Mouse (Mus musculus): Measurements from ENCODE around the gene Arl4a. TPM values are rescaled to one million over a fixed set of nuclear protein-coding genes. Genes with fewer than 3 reads are reported as not detected.

Gene Arl4a
- polyA plus RNA-seq, 1 experiment from 2014 or later: 74.3 TPM

DNA sequence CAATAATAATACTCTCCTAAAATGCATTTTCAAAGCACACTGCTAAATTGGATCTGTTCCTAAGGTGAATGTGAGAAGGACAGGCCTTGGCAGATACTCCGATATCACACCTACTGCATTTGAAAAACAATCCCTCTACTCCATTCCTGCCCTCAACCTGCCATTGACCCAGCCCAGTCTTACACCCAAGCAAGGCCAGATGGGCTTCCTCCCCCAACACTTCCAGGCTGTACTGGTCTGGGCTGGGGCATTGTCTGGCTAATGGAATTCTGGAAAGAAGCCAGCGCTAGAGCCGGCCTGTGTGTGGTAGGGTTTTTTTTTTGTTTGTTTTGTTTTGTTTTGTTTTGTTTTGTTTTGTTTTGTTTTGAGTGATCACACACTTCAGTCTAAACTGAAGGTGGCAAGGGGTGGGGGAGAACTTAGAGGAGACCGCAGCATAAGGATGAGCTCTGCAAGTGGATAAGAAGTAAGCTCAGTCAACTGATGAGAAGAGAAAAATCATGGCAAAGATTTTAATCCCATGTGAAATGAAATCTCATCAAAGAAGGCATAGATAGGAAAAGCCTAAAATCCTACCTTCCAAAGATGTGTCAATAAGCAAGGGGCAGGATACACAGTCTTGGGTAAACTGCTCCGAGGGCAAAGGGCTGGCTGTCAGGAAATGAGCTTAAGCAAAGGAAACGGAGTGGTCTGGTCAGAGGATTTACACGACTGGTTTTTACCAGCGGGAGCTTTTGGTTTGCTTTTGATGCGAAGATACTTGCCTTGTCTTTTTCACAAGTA lies 39.6 kb downstream of the Arl4a start:
- Histone ChIP-seq H3K36me3 (no peaks in the 10 kb centered on the region), H3K27ac (replicated peaks) (peak overlapping the region; percentile 76), H3K4me1 (peaks cover 28% of the 10 kb centered on the region), H3K9me3 (replicated peaks) (no peaks in the 10 kb centered on the region), H3K27me3 (ENCODE audit: low read depth, poor library complexity, severe bottlenecking) (no peaks in the 10 kb centered on the region), H3K4me3 (peak overlapping the region; percentile 23; the same call in 1 of the 2 replicates)
- WGBS: 6% methylated on average over 9 of the region's 9 CpGs
- DNase-seq (ENCODE audit: low spot score): peak; percentile 54

GRCm38 (mm10) chr12:39997651-39998050 lies 40.2 kb downstream of the Arl4a start:
- H3K9me3 ChIP-seq (replicated peaks): no peaks in the 10 kb centered on the region
- no peaks in the 10 kb centered on the region for H3K36me3 ChIP-seq
- peak overlapping the region; percentile 76 for H3K27ac ChIP-seq (replicated peaks)
- peaks cover 28% of the 10 kb centered on the region for H3K4me1 ChIP-seq
- 9% methylated on average over 4 of the region's 4 CpGs for WGBS
- H3K4me3 ChIP-seq: no peak overlapping the region
- no peak for DNase-seq (ENCODE audit: low spot score)
- H3K27me3 ChIP-seq (ENCODE audit: low read depth, poor library complexity, severe bottlenecking): no peaks in the 10 kb centered on the region

- no peaks in the 10 kb centered on the region for H3K9me3 ChIP-seq (replicated peaks)
- WGBS: 80% methylated on average over 5 of the region's 5 CpGs
- H3K4me1 ChIP-seq: peaks cover 41% of the 10 kb centered on the region
- no peaks in the 10 kb centered on the region for H3K36me3 ChIP-seq
- H3K27ac ChIP-seq (replicated peaks): no peak overlapping the region
- no peaks in the 10 kb centered on the region for H3K27me3 ChIP-seq (ENCODE audit: low read depth, poor library complexity, severe bottlenecking)
- no peak for DNase-seq (ENCODE audit: low spot score)
- H3K4me3 ChIP-seq: no peak overlapping the region
Measured at GRCm38 (mm10) chr12:39996015-39996414, 41.8 kb downstream of the Arl4a start.

DNA sequence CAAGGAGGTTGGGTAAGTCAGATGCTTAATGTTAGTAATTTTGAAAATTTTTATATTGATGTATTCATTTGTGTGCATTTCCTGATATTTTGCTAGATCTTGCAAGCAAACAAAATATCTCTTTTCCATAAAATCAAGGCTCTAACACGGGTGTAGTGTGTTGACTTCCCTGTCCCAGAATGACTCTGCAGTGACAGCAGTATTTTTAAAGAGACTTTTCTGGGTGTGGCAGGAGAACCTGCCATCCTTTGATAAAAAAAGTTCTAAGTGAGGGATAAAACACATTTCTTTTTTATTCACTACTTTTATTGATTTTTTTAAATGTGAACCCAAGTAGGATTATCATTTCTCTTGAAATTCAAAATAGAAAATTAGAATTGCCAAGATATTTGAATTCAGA lies 42.2 kb downstream of the Arl4a start:
- WGBS: 79% methylated on average over 1 of the region's 1 CpGs
- Histone ChIP-seq H3K9me3 (replicated peaks) (no peaks in the 10 kb centered on the region), H3K27ac (replicated peaks) (no peak overlapping the region), H3K27me3 (ENCODE audit: low read depth, poor library complexity, severe bottlenecking) (no peaks in the 10 kb centered on the region), H3K4me1 (peaks cover 44% of the 10 kb centered on the region), H3K36me3 (no peaks in the 10 kb centered on the region), H3K4me3 (no peak overlapping the region)
- DNase-seq (ENCODE audit: low spot score): no peak

GRCm38 (mm10) chr12:39992767-39993302 lies 45.0 kb downstream of the Arl4a start:
- no peak for DNase-seq (ENCODE audit: low spot score)
- peaks cover 28% of the 10 kb centered on the region for H3K4me1 ChIP-seq
- H3K27ac ChIP-seq (replicated peaks): no peak overlapping the region
- no peak overlapping the region for H3K4me3 ChIP-seq
- H3K9me3 ChIP-seq (replicated peaks): no peaks in the 10 kb centered on the region
- H3K27me3 ChIP-seq (ENCODE audit: low read depth, poor library complexity, severe bottlenecking): no peaks in the 10 kb centered on the region
- 79% methylated on average over 6 of the region's 6 CpGs for WGBS
- H3K36me3 ChIP-seq: no peaks in the 10 kb centered on the region

DNA sequence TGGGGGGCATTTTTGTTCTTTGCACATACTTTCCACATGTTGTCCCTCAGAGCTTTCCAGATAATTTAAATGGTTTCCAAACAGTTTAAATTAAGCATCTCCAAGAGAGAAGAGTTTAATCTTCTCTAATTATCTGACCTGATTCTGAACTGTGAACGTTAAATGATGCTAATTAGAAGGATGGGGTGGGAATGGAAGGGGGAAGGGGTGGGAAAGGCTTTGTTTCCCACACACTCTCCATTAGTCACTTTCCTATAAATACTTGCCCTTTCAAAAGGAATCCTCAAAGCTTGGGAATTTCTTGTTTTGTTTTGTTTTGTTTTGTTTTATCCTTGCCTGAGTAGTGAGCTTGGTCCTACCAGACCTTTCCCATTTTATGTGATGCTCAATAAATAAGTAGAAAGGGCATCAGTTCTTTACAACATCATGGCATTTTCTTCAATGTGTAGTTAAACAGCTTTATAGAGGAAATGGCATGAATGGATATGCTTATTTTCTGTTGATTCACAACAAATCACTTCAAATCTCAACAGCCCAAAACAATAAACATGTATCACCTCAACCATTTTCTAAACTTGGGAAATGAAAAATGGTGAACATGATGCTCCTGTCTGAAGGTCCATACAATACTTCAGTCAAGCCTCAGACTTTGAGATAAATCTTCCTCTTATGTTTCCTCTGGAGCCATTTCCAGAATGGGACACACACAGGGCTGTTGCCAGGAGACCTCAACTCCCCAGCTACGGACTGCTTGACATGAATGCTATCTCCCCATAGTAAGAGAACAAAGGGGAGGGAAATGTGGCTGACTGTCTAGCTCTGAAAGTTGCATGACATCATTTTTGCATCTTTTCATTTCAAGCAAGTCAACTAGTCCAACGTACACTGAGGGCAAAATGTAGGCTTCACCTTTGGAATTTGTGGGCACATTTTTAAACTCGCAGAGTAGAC lies 46.7 kb downstream of the Arl4a start:
- Histone ChIP-seq H3K27me3 (ENCODE audit: low read depth, poor library complexity, severe bottlenecking) (no peaks in the 10 kb centered on the region), H3K4me3 (no peak overlapping the region), H3K9me3 (replicated peaks) (no peaks in the 10 kb centered on the region), H3K4me1 (peaks cover 16% of the 10 kb centered on the region), H3K36me3 (no peaks in the 10 kb centered on the region), H3K27ac (replicated peaks) (peak overlapping the region; percentile 67)
- no peak for DNase-seq (ENCODE audit: low spot score)
- WGBS: 53% methylated on average over 4 of the region's 4 CpGs

DNA sequence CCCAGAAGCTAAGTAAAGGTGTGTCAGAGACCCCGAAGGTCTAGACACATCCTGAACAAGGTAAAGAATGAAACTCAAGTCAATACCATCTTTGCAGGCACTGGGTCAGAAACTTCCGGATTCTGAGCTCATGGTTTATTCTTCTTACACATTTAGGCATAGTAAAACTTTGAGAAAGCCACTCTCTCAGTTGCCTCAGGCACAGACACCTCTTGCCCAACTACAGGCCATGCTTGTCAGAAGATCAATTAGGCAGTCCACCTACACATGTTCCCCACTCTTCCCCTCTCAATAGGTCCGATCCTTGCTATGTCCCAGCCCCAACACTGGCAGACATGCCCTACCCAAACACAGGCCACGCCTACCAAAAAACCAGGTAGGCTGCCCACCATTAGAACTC lies 48.7 kb downstream of the Arl4a start:
- Histone ChIP-seq H3K4me1 (peaks cover 15% of the 10 kb centered on the region), H3K36me3 (no peaks in the 10 kb centered on the region), H3K27ac (replicated peaks) (no peak overlapping the region), H3K9me3 (replicated peaks) (no peaks in the 10 kb centered on the region), H3K27me3 (ENCODE audit: low read depth, poor library complexity, severe bottlenecking) (no peaks in the 10 kb centered on the region), H3K4me3 (no peak overlapping the region)
- DNase-seq (ENCODE audit: low spot score): no peak
- WGBS: 90% methylated on average over 4 of the region's 4 CpGs

DNA sequence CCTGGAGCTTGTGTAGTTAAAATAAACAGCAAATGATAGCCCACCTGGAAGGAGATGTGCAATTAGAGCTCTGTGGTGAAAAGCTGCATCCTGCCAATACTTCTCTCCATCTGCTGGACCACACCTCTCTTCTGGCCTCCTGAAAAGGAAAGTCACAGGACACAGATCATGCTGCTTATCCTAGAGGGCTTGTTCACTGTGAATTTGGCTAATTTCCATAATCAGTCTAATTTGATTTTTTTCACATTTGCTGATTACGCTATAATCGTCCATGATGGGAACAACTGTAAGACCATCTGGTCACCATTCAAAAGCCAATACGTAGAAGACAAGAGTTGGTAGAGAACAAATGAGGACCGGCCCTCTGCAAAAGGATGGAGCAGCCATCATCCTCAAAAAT lies 50.6 kb downstream of the Arl4a start:
- Histone ChIP-seq H3K4me3 (no peak overlapping the region), H3K9me3 (replicated peaks) (no peaks in the 10 kb centered on the region), H3K27ac (replicated peaks) (no peak overlapping the region), H3K4me1 (peaks cover 15% of the 10 kb centered on the region), H3K36me3 (no peaks in the 10 kb centered on the region), H3K27me3 (ENCODE audit: low read depth, poor library complexity, severe bottlenecking) (no peaks in the 10 kb centered on the region)
- DNase-seq (ENCODE audit: low spot score): no peak
- WGBS: 94% methylated on average over 4 of the region's 4 CpGs

DNA sequence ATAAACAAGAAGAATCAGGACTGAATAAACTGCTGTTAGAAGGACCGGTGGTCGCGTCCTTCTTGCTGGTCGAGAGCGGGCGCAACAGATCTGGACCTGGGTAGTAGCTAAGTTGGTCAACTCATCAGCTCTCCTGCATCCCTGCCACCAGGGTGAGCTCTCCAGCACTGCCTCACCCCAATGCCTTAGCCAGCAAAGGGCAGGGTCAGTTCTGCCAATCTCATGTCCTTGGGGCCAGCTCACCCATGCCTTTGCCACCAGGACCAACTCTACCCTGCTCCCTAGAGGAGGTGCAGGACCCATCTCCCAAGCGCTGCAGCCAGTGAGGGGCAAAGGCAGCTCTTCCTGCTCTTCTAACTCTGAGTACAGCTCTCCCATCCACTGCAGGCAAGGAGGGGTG lies 52.2 kb downstream of the Arl4a start:
- Histone ChIP-seq H3K27ac (replicated peaks) (no peak overlapping the region), H3K36me3 (no peaks in the 10 kb centered on the region), H3K4me1 (no peaks in the 10 kb centered on the region), H3K9me3 (replicated peaks) (no peaks in the 10 kb centered on the region), H3K27me3 (ENCODE audit: low read depth, poor library complexity, severe bottlenecking) (no peaks in the 10 kb centered on the region), H3K4me3 (no peak overlapping the region)
- no peak for DNase-seq (ENCODE audit: low spot score)
- 97% methylated on average over 7 of the region's 7 CpGs for WGBS

DNA sequence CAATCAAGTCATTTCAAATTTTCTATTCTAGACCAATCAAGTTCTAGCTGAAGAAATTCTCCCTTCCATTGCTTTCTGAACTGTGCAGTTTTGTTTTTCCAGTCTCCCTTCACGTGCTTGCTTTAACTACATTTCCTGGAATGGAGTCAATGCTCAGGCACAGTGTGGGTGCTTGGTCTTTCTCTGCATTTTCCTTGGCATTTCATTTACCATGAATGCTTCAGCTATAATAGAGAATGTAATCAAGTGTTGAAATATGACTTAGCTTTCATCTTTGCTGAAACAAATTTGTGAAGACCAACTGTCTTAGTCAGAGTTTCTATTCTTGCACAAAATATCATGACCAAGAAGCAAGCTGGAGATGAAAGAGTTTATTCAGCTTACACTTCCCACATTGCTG lies 58.0 kb downstream of the Arl4a start:
- Histone ChIP-seq H3K9me3 (replicated peaks) (no peaks in the 10 kb centered on the region), H3K4me3 (no peak overlapping the region), H3K4me1 (peaks cover 26% of the 10 kb centered on the region), H3K36me3 (no peaks in the 10 kb centered on the region), H3K27ac (replicated peaks) (no peak overlapping the region), H3K27me3 (ENCODE audit: low read depth, poor library complexity, severe bottlenecking) (peaks cover 14% of the 10 kb centered on the region)
- WGBS: 84% methylated on average over 1 of the region's 1 CpGs
- DNase-seq (ENCODE audit: low spot score): no peak

GRCm38 (mm10) chr12:39979066-39979465 lies 58.8 kb downstream of the Arl4a start:
- Histone ChIP-seq H3K9me3 (replicated peaks) (no peaks in the 10 kb centered on the region), H3K4me3 (no peak overlapping the region), H3K4me1 (peaks cover 33% of the 10 kb centered on the region), H3K27me3 (ENCODE audit: low read depth, poor library complexity, severe bottlenecking) (peaks cover 14% of the 10 kb centered on the region), H3K36me3 (no peaks in the 10 kb centered on the region), H3K27ac (replicated peaks) (no peak overlapping the region)
- no peak for DNase-seq (ENCODE audit: low spot score)
- 91% methylated on average over 5 of the region's 5 CpGs for WGBS

DNA sequence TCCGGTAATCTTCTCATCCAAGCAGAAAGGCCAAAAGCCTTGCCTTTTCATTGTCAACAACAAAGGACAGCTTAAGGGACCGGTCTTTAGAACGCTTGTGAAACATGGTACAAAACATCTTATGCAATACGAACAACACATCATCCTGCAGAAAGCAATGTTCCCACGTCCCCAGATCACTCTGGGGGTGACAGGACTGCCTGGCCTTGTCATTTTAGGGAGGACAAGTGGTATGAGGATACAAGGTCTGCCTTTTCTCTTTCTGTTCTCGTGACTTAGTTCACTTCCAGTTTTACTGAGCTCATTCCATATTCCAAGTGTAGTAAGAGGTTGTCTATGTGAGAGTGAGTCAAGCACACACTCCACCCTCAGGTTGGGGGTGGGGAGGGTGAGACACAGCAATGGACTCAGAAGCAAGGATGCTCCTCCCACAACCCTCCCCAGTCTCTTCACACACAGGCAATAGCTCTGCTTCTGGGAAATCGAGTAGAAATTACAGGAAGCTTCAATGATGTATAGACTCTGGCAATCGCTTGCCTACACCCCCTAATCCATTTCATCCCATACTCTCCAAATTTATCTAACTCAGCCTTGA lies 59.7 kb downstream of the Arl4a start:
- no peaks in the 10 kb centered on the region for H3K36me3 ChIP-seq
- no peaks in the 10 kb centered on the region for H3K9me3 ChIP-seq (replicated peaks)
- no peak overlapping the region for H3K27ac ChIP-seq (replicated peaks)
- 51% methylated on average over 8 of the region's 8 CpGs for WGBS
- H3K4me1 ChIP-seq: peaks cover 38% of the 10 kb centered on the region
- no peak for DNase-seq (ENCODE audit: low spot score)
- no peak overlapping the region for H3K4me3 ChIP-seq
- H3K27me3 ChIP-seq (ENCODE audit: low read depth, poor library complexity, severe bottlenecking): peaks cover 21% of the 10 kb centered on the region

Data from midbrain, embryonic 10.5 days (tissue).